Mouse (Mus musculus) inflammation-experienced regulatory T-cells, adult 6 months (primary cell): ENCODE data around the gene Snrk. TPM values are rescaled to one million over a fixed set of nuclear protein-coding genes. Genes with fewer than 3 reads are reported as not detected.
A peak's percentile ranks its signal among the peaks of the same experiment; 100 is the strongest.

Experiments
- ATAC-seq: one replicate; pipeline ENCODE4 v1.8.0; 2017
- polyA plus RNA-seq, 3 experiments: library from polyadenylated mRNA; unstranded; fragments of 100-300 nt; shearing (Covaris generic); gene quantifications; one replicate each; pipeline ENCODE4 v1.2.1; 2017

The Snrk gene
- polyA plus RNA-seq, 3 experiments from 2014 or later, result 20.1 to 26.7 (median 25.2) TPM

GRCm38 (mm10) chr9:122185953-122186352, 68.9 kb downstream of the Snrk start:
- no peak for ATAC-seq

GRCm38 (mm10) chr9:122186643-122187226, 69.7 kb downstream of the Snrk start:
- ATAC-seq, result no peak

- ATAC-seq, result no peak
Observed at GRCm38 (mm10) chr9:122187451-122187921, 70.4 kb downstream of the Snrk start.

GRCm38 (mm10) chr9:122188724-122189123, 71.7 kb downstream of the Snrk start:
- ATAC-seq, result peak; percentile 93

- peak; percentile 33 for ATAC-seq
Observed at GRCm38 (mm10) chr9:122193361-122193760, 76.3 kb downstream of the Snrk start.

GRCm38 (mm10) chr9:122193823-122194222, 76.8 kb downstream of the Snrk start:
- peak; percentile 70 for ATAC-seq

GRCm38 (mm10) chr9:122195042-122195682, 78.1 kb downstream of the Snrk start:
- no peak for ATAC-seq

- no peak for ATAC-seq
Observed at GRCm38 (mm10) chr9:122197021-122197420, 80.0 kb downstream of the Snrk start.

GRCm38 (mm10) chr9:122198621-122199020, 81.6 kb downstream of the Snrk start:
- no peak for ATAC-seq

GRCm38 (mm10) chr9:122199253-122199652, 82.2 kb downstream of the Snrk start:
- ATAC-seq, result peak; percentile 71

- ATAC-seq, result no peak
Observed at GRCm38 (mm10) chr9:122204508-122204907, 87.4 kb downstream of the Snrk start.

GRCm38 (mm10) chr9:122205543-122206200, 88.6 kb downstream of the Snrk start:
- ATAC-seq, result no peak

GRCm38 (mm10) chr9:122208311-122208710, 91.2 kb downstream of the Snrk start:
- ATAC-seq, result no peak

- ATAC-seq, result no peak
Observed at GRCm38 (mm10) chr9:122215118-122215517, 98.1 kb downstream of the Snrk start.

GRCm38 (mm10) chr9:122216945-122217529, 100.0 kb downstream of the Snrk start:
- no peak for ATAC-seq

Other genes with a start within 250 kb of the Snrk start
- not detected for gene Ackr2, start 218.9 kb upstream of the Snrk start, polyA plus RNA-seq
- not detected for gene Cyp8b1, start 201.0 kb upstream of the Snrk start, polyA plus RNA-seq
- under 1 TPM in 1 of 3 experiments, not detected in 2; 0.12 TPM for gene Fam198a, start 166.3 kb upstream of the Snrk start, polyA plus RNA-seq
- under 1 TPM in 1 of 3 experiments, not detected in 2; 0.40 TPM for gene Pomgnt2, start 120.2 kb upstream of the Snrk start, polyA plus RNA-seq
- 10 to 100 TPM; 13.5 to 24.3 (median 19.2) TPM for gene Ano10, start 177.2 kb downstream of the Snrk start, polyA plus RNA-seq
- 10 to 100 TPM; 11.3 to 21.8 (median 13.0) TPM for gene Abhd5, start 234.3 kb downstream of the Snrk start, polyA plus RNA-seq